Mouse (Mus musculus): ENCODE results near the gene Fbxw11.

- TF ChIP-seq CTCF (IDR thresholded peaks at IDR 0.05; ENCODE audit: extremely low read depth, insufficient read depth, insufficient read length, insufficient replicate concordance) (no peak), POLR2A (IDR thresholded peaks at IDR 0.05; ENCODE audit: low read depth, low read length) (no peak)
Measured at GRCm38 (mm10) chr11:32699913-32700493, 57.5 kb downstream of the Fbxw11 start.
